Mouse (Mus musculus) CH12.LX (cell line): ENCODE results near the gene Ccdc120. TPM values are rescaled to one million over a fixed set of nuclear protein-coding genes. Genes with fewer than 3 reads are reported as not detected.
A peak's percentile ranks its signal among the peaks of the same experiment; 100 is the strongest.

ENCODE experiments used
- DNase-seq: peaks from one replicate; pipeline ENCODE4 v3.0.0-alpha.2; 2013; ENCODE audit errors: extremely low read depth
- H3K27ac ChIP-seq: 2 replicates; pipeline ENCODE4 v1.5.1; 2012; ENCODE audit warnings: low read depth, mild to moderate bottlenecking, control low read depth, moderate library complexity; ENCODE audit not compliant: insufficient read depth
- H3K27me3 ChIP-seq: replicated peaks from 2 replicates; pipeline ENCODE3; 2012; ENCODE audit warnings: inconsistent platforms
- H3K36me3 ChIP-seq, 2 experiments: replicated peaks in 1 of 2; 2 replicates each; pipeline versions ENCODE3 to v1.6.1; 2012; ENCODE audit warnings: inconsistent platforms in 1 of 2, low read length in 1 of 2, mild to moderate bottlenecking in 1 of 2, mixed read lengths in 1 of 2, moderate library complexity in 1 of 2; ENCODE audit not compliant: control insufficient read depth in 1 of 2, insufficient read depth in 1 of 2
- H3K4me1 ChIP-seq, 2 experiments: 2 replicates each; pipeline ENCODE4 v1.6.1; 2012; ENCODE audit warnings: inconsistent platforms in 1 of 2, moderate library complexity in 1 of 2; ENCODE audit not compliant: insufficient read depth in 2 of 2, control insufficient read depth in 1 of 2
- H3K4me2 ChIP-seq: 2 replicates; pipeline ENCODE4 v1.6.1; 2012; ENCODE audit warnings: low read depth, mild to moderate bottlenecking, control low read depth; ENCODE audit not compliant: poor library complexity, insufficient read depth, severe bottlenecking
- H3K4me3 ChIP-seq, 3 experiments: fragments of 150-350 bp in 1 of 3; sonication (generic) in 1 of 3; replicated peaks in 1 of 3; 2 replicates each; pipeline versions ENCODE3 to v1.5.1; 2011 to 2012; ENCODE audit warnings: low read depth in 2 of 3, low read length in 2 of 3, mild to moderate bottlenecking in 2 of 3, moderate library complexity in 2 of 3, control low read depth in 1 of 3, improper control_type of control experiment in 1 of 3, inconsistent platforms in 1 of 3, mixed read lengths in 1 of 3; ENCODE audit not compliant: poor library complexity in 1 of 3
- H3K79me2 ChIP-seq: replicated peaks from 2 replicates; pipeline ENCODE4 v1.6.1; 2012; ENCODE audit warnings: mild to moderate bottlenecking, moderate library complexity; ENCODE audit not compliant: control insufficient read depth, poor library complexity, insufficient read depth, severe bottlenecking; ENCODE audit errors: extremely low read depth
- H3K9ac ChIP-seq: 2 replicates; pipeline ENCODE4 v1.6.1; 2012; ENCODE audit warnings: low read depth, mild to moderate bottlenecking, control low read depth, moderate library complexity; ENCODE audit not compliant: insufficient read depth
- H3K9me3 ChIP-seq: replicated peaks from 2 replicates; pipeline ENCODE3; 2012; ENCODE audit warnings: low read length, inconsistent platforms, mixed read lengths
- BHLHE40 ChIP-seq: IDR thresholded peaks from 2 replicates; pipeline ENCODE4 v1.6.1; 2011; ENCODE audit warnings: mild to moderate bottlenecking, low read depth, low read length, improper control_type of control experiment
- CHD1 ChIP-seq: IDR thresholded peaks from 2 replicates; pipeline ENCODE4 v1.6.1; 2012; ENCODE audit warnings: low read depth, low read length, improper control_type of control experiment, inconsistent platforms
- CHD2 ChIP-seq: IDR thresholded peaks from 2 replicates; pipeline ENCODE4 v1.6.1; 2011; ENCODE audit warnings: low read length, improper control_type of control experiment
- CTCF ChIP-seq, 2 experiments: IDR thresholded peaks in 1 of 2; conservative IDR thresholded peaks in 1 of 2; 2 replicates each; pipeline ENCODE4 v1.5.1; 2011 to 2012; ENCODE audit warnings: low read depth in 2 of 2, low read length in 2 of 2, improper control_type of control experiment in 1 of 2, inconsistent platforms in 1 of 2, mild to moderate bottlenecking in 1 of 2, moderate library complexity in 1 of 2
- E2F4 ChIP-seq: IDR thresholded peaks from 2 replicates; pipeline ENCODE4 v1.6.1; 2011; ENCODE audit warnings: low read depth, low read length, improper control_type of control experiment; ENCODE audit not compliant: insufficient replicate concordance
- ELF1 ChIP-seq: IDR thresholded peaks from 2 replicates; pipeline ENCODE4 v1.6.1; 2014; ENCODE audit warnings: low read depth, mild to moderate bottlenecking, inconsistent platforms, low read length, improper control_type of control experiment
- EP300 ChIP-seq: IDR thresholded peaks from 2 replicates; pipeline ENCODE4 v1.6.1; 2011; ENCODE audit warnings: low read length, improper control_type of control experiment
- ETS1 ChIP-seq: conservative IDR thresholded peaks from 2 replicates; pipeline ENCODE4 v1.6.1; 2012; ENCODE audit warnings: low read depth, mild to moderate bottlenecking, inconsistent platforms, low read length, improper control_type of control experiment, moderate library complexity
- GABPA ChIP-seq: IDR thresholded peaks from 2 replicates; pipeline ENCODE4 v1.6.1; 2012; ENCODE audit warnings: low read depth, low read length, improper control_type of control experiment, inconsistent platforms; ENCODE audit not compliant: insufficient replicate concordance
- HCFC1 ChIP-seq: IDR thresholded peaks from 2 replicates; pipeline ENCODE4 v1.6.1; 2012; ENCODE audit warnings: low read depth, mild to moderate bottlenecking, inconsistent platforms, low read length, improper control_type of control experiment
- IRF4 ChIP-seq: IDR thresholded peaks from 2 replicates; pipeline ENCODE4 v1.6.1; 2014; ENCODE audit warnings: low read depth, mild to moderate bottlenecking, inconsistent platforms, low read length, improper control_type of control experiment
- JUN ChIP-seq: IDR thresholded peaks from 2 replicates; pipeline ENCODE4 v1.6.1; 2011; ENCODE audit warnings: low read depth, mild to moderate bottlenecking, low read length, improper control_type of control experiment, moderate library complexity; ENCODE audit not compliant: insufficient read depth
- JUND ChIP-seq: conservative IDR thresholded peaks from 2 replicates; pipeline ENCODE4 v1.6.1; 2011; ENCODE audit warnings: low read depth, low read length, improper control_type of control experiment
- KAT2A ChIP-seq: IDR thresholded peaks from 2 replicates; pipeline ENCODE4 v1.6.1; 2012; ENCODE audit warnings: low read length, improper control_type of control experiment, inconsistent platforms; ENCODE audit not compliant: insufficient replicate concordance
- MAFK ChIP-seq: IDR thresholded peaks from 2 replicates; pipeline ENCODE4 v1.6.1; 2011; ENCODE audit warnings: low read length, improper control_type of control experiment; ENCODE audit not compliant: insufficient replicate concordance
- MAX ChIP-seq: IDR thresholded peaks from 2 replicates; pipeline ENCODE4 v1.6.1; 2011; ENCODE audit warnings: low read length, improper control_type of control experiment
- MAZ ChIP-seq: IDR thresholded peaks from 2 replicates; pipeline ENCODE4 v1.6.1; 2012; ENCODE audit warnings: low read depth, mild to moderate bottlenecking, inconsistent platforms, low read length, improper control_type of control experiment, moderate library complexity
- MEF2A ChIP-seq: IDR thresholded peaks from 2 replicates; pipeline ENCODE4 v1.6.1; 2014; ENCODE audit warnings: low read depth, mild to moderate bottlenecking, inconsistent platforms, low read length, improper control_type of control experiment, borderline replicate concordance
- MXI1 ChIP-seq: IDR thresholded peaks from 2 replicates; pipeline ENCODE4 v1.6.1; 2011; ENCODE audit warnings: mild to moderate bottlenecking, low read depth, low read length, improper control_type of control experiment
- MYC ChIP-seq: IDR thresholded peaks from 2 replicates; pipeline ENCODE4 v1.6.1; 2011; ENCODE audit warnings: low read depth, mild to moderate bottlenecking, improper control_type of control experiment, low read length
- NELFE ChIP-seq: IDR thresholded peaks from 2 replicates; pipeline ENCODE4 v1.6.1; 2011; ENCODE audit warnings: low read depth, low read length, improper control_type of control experiment
- NRF1 ChIP-seq: IDR thresholded peaks from 2 replicates; pipeline ENCODE4 v1.6.1; 2014; ENCODE audit warnings: low read depth, mild to moderate bottlenecking, inconsistent platforms, low read length, improper control_type of control experiment, moderate library complexity
- PAX5 ChIP-seq: IDR thresholded peaks from 2 replicates; pipeline ENCODE4 v1.6.1; 2012; ENCODE audit warnings: low read length, inconsistent platforms, mixed read lengths
- POLR2A ChIP-seq: IDR thresholded peaks from 2 replicates; pipeline ENCODE4 v1.6.1; 2011; ENCODE audit warnings: low read depth, mild to moderate bottlenecking, improper control_type of control experiment, low read length
- POLR2AphosphoS2 ChIP-seq: IDR thresholded peaks from 2 replicates; pipeline ENCODE4 v1.6.1; 2011; ENCODE audit warnings: low read depth, low read length, improper control_type of control experiment
- RAD21 ChIP-seq: IDR thresholded peaks from 2 replicates; pipeline ENCODE4 v1.6.1; 2011; ENCODE audit warnings: low read depth, mild to moderate bottlenecking, low read length, improper control_type of control experiment, moderate library complexity
- RCOR1 ChIP-seq: conservative IDR thresholded peaks from 2 replicates; pipeline ENCODE4 v1.6.1; 2012; ENCODE audit warnings: low read depth, mild to moderate bottlenecking, inconsistent platforms, low read length, improper control_type of control experiment
- SIN3A ChIP-seq: IDR thresholded peaks from 2 replicates; pipeline ENCODE4 v1.6.1; 2012; ENCODE audit warnings: low read length, improper control_type of control experiment, inconsistent platforms
- SMC3 ChIP-seq: IDR thresholded peaks from 2 replicates; pipeline ENCODE4 v1.6.1; 2011; ENCODE audit warnings: low read depth, low read length, improper control_type of control experiment
- TBP ChIP-seq: conservative IDR thresholded peaks from 2 replicates; pipeline ENCODE4 v1.6.1; 2011; ENCODE audit warnings: low read depth, low read length, improper control_type of control experiment
- TCF12 ChIP-seq: IDR thresholded peaks from 2 replicates; pipeline ENCODE4 v1.6.1; 2014; ENCODE audit warnings: low read depth, mild to moderate bottlenecking, inconsistent platforms, low read length, improper control_type of control experiment
- UBTF ChIP-seq: IDR thresholded peaks from 2 replicates; pipeline ENCODE4 v1.6.1; 2012; ENCODE audit warnings: low read depth, mild to moderate bottlenecking, inconsistent platforms, low read length, improper control_type of control experiment, moderate library complexity
- USF1 ChIP-seq: IDR thresholded peaks from 2 replicates; pipeline ENCODE4 v1.6.1; 2014; ENCODE audit warnings: low read depth, mild to moderate bottlenecking, inconsistent platforms, low read length, improper control_type of control experiment
- USF2 ChIP-seq: conservative IDR thresholded peaks from 2 replicates; pipeline ENCODE4 v1.6.1; 2011; ENCODE audit warnings: low read depth, low read length, improper control_type of control experiment
- ZC3H11A ChIP-seq: IDR thresholded peaks from 2 replicates; pipeline ENCODE4 v1.6.1; 2012; ENCODE audit warnings: low read depth, mild to moderate bottlenecking, inconsistent platforms, low read length, improper control_type of control experiment
- ZKSCAN1 ChIP-seq: IDR thresholded peaks from 2 replicates; pipeline ENCODE4 v1.6.1; 2012; ENCODE audit warnings: low read depth, inconsistent platforms, low read length, improper control_type of control experiment, borderline replicate concordance
- ZMIZ1 ChIP-seq: IDR thresholded peaks from 2 replicates; pipeline ENCODE4 v1.6.1; 2012; ENCODE audit warnings: low read depth, mild to moderate bottlenecking, inconsistent platforms, low read length, improper control_type of control experiment
- ZNF384 ChIP-seq: IDR thresholded peaks from 2 replicates; pipeline ENCODE4 v1.6.1; 2012; ENCODE audit warnings: low read depth, low read length, improper control_type of control experiment, inconsistent platforms
- dilution Hi-C: fragments of 300-500 bp; cut with MboI; formaldehyde crosslinking; loops from 2 replicates; pipeline ENCODE4 v1.14.3; 2020; ENCODE audit warnings: low sequenced_read_pairs; ENCODE audit not compliant: extremely low pct_unique_long_range_greater_than_20kb, extremely low pct_ligation_motif_present
- in situ Hi-C: fragments of 300-500 bp; cut with MboI; formaldehyde crosslinking; loops from 3 replicates; pipeline ENCODE4 v1.14.3; 2019; ENCODE audit warnings: low sequenced_read_pairs, low pct_ligation_motif_present, low pct_unique_long_range_greater_than_20kb, mixed read lengths
- polyA plus RNA-seq: library from polyadenylated mRNA; unstranded; fragments of >175 nt; gene quantifications from 2 replicates; pipeline ENCODE4 v1.2.1, GENCODE M21; 2012; ENCODE audit warnings: low read depth; ENCODE audit not compliant: insufficient read length
- total RNA-seq, 2 experiments: library from RNA; depleted of rRNA; stranded (reverse); fragments of 300-350 nt in 1 of 2; fragments of >200 nt in 1 of 2; gene quantifications; 2 replicates each; pipeline ENCODE4 v1.2.3; 2012 to 2014

Gene Ccdc120
- total and polyA plus RNA-seq, 3 experiments: 4.4 to 9.0 (median 6.9) TPM

DNA sequence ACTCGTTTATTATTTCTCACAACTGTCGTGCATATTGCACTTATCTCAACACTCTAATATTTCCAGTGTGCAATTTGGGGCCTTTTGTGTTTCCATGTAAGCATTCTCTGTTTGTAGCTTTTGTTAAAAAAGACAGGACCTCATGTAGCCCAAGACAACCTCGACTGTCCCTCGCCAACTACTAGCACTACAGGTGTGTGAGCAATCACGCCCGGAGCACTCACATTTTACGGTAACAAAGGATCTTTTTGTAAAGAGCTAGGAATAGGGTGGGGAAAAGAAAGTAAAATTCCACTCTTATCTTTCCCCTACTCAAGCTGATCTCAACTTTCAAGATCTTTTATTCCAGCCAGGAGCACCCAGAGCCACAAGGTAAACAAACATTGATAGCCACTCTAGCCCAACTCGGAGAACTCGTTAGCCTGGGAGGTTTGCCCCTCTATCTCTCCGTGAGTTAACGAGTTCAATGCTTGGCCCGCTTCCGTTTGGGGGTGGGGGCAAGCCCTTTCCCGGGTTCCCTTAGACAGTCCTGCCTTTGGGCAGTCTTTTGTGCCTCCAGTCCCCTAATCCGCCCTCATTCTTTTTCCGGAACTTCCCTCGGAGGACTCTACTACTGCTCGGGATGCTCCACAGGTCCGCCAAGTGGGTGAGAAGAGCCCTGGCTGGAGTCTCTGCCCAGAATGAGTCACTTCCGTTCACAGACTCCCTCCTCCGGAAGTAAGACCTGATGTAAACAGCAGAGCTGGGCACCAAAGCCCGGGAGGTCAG, 29.0 kb downstream of the Ccdc120 start, which contains the start of gene Gm45208:
TSS of gene Gm45208 (plus strand) at position 732 of the 768 bp plus-strand sequence.
- Histone ChIP-seq H3K4me3 (peak within 1 kb of the TSS; percentile 68 to 90 (median 75)), H3K27me3 (no peaks in the 10 kb centered on the region), H3K36me3 (peaks cover 18 to 31% of the 10 kb centered on the region in 2 experiments), H3K79me2 (peaks cover 9% of the 10 kb centered on the region), H3K4me1 (peaks cover 6 to 14% of the 10 kb centered on the region in 2 experiments), H3K27ac (peak within 1 kb of the TSS; percentile 40; the same call in 1 of the 2 replicates), H3K4me2 (peak within 1 kb of the TSS; percentile 93), H3K9me3 (no peaks in the 10 kb centered on the region), H3K9ac (peak within 1 kb of the TSS; percentile 86)
- TF ChIP-seq MXI1: no peak
- no peak for TF ChIP-seq UBTF
- no peak for TF ChIP-seq NRF1
- no peak for TF ChIP-seq ZMIZ1
- no peak; the same call in 1 of the 2 replicates for TF ChIP-seq TCF12
- no peak for TF ChIP-seq POLR2AphosphoS2
- TF ChIP-seq MAFK: no peak
- TF ChIP-seq ELF1: peak; percentile 66
- no peak for TF ChIP-seq TBP
- no peak for TF ChIP-seq USF1
- TF ChIP-seq ETS1: no peak
- no peak for TF ChIP-seq IRF4
- TF ChIP-seq HCFC1: peak; percentile 82
- 0 out of 2 replicates have a peak, but pooled peaks have one; percentile 25 for TF ChIP-seq GABPA
- peak; percentile 53 for TF ChIP-seq POLR2A
- TF ChIP-seq ZC3H11A: no peak
- no peak for TF ChIP-seq EP300
- no peak for TF ChIP-seq SMC3
- TF ChIP-seq NELFE: 0 out of 2 replicates have a peak, but pooled peaks have one; percentile 47
- TF ChIP-seq MAX: 0 out of 2 replicates have a peak, but pooled peaks have one; percentile 43
- TF ChIP-seq JUND: peak; percentile 62; the same call in 1 of the 2 replicates
- no peak for TF ChIP-seq PAX5
- no peak for TF ChIP-seq MEF2A
- TF ChIP-seq CHD1: no peak
- no peak for TF ChIP-seq USF2
- TF ChIP-seq ZKSCAN1: no peak
- no peak for TF ChIP-seq E2F4
- no peak for TF ChIP-seq BHLHE40
- no peak for TF ChIP-seq RCOR1
- peak; percentile 33; the same call in 1 of the 2 replicates for TF ChIP-seq CHD2
- no peak for TF ChIP-seq CTCF (conservative IDR thresholded peaks at IDR 0.05 in 1 of 2, IDR thresholded peaks at IDR 0.05 in 1 of 2; ENCODE audit: low read depth in 2 of 2, low read length in 2 of 2)
- peak; percentile 65; the same call in 1 of the 2 replicates for TF ChIP-seq KAT2A
- no peak for TF ChIP-seq RAD21
- no peak; the same call in 1 of the 2 replicates for TF ChIP-seq MAZ
- TF ChIP-seq ZNF384: no peak
- peak; percentile 94 for TF ChIP-seq SIN3A
- TF ChIP-seq MYC: no peak
- peak; percentile 40 for TF ChIP-seq JUN
- DNase-seq: peak; percentile 53
- dilution Hi-C loops: no loop called here
- in situ Hi-C loops: no loop called here
